Mouse (Mus musculus) midbrain, embryonic 10.5 days (tissue): ENCODE data around the gene Setd3. TPM values are rescaled to one million over a fixed set of nuclear protein-coding genes. Genes with fewer than 3 reads are reported as not detected.

Experiments used
- DNase-seq: peaks from one replicate; pipeline ENCODE4 v3.0.0-alpha.2; 2017; ENCODE audit warnings: low spot score
- H3K27ac ChIP-seq: fragments of 300-500 bp; sonication (generic); replicated peaks from 2 replicates; pipeline ENCODE4 v1.5.1; 2016; ENCODE audit warnings: mild to moderate bottlenecking
- H3K27me3 ChIP-seq: fragments of 300-500 bp; sonication (generic); 2 replicates; pipeline ENCODE4 v1.6.1; 2016; ENCODE audit warnings: low read depth, mild to moderate bottlenecking; ENCODE audit not compliant: poor library complexity, severe bottlenecking
- H3K36me3 ChIP-seq: fragments of 300-500 bp; sonication (generic); 2 replicates; pipeline ENCODE4 v1.6.1; 2016; ENCODE audit warnings: mild to moderate bottlenecking, moderate library complexity
- H3K4me1 ChIP-seq: fragments of 300-500 bp; sonication (generic); 2 replicates; pipeline ENCODE4 v1.6.1; 2016
- H3K4me3 ChIP-seq: fragments of 300-500 bp; sonication (generic); 2 replicates; pipeline ENCODE4 v1.5.1; 2016; ENCODE audit warnings: mild to moderate bottlenecking, moderate library complexity
- H3K9me3 ChIP-seq: fragments of 300-500 bp; sonication (generic); replicated peaks from 2 replicates; pipeline ENCODE4 v1.6.1; 2016; ENCODE audit warnings: mild to moderate bottlenecking
- WGBS: fragments of 180-500 bp; shearing (Covaris S2); methylation state at CpG from one replicate; pipeline ENCODE4 v1.1.7; 2016; 5-methylcytosine and 5-hydroxymethylcytosine counted together
- polyA plus RNA-seq: library from polyadenylated mRNA; unstranded; fragments of >200 nt; fragmentation: Nextera tagmentation; extraction: Ambion mirVana; gene quantifications from 2 replicates; pipeline ENCODE4 v1.2.1, GENCODE M21; 2016

The Setd3 gene
- polyA plus RNA-seq, 1 experiment from 2014 or later, result 77.9 TPM

- Histone ChIP-seq H3K36me3 (peaks cover 100% of the 10 kb centered on the region), H3K27ac (no peak overlapping the region)
- WGBS, result 96% methylated on average over 5 of the region's 5 CpGs
These were observed 14.8 kb upstream of the Setd3 start for GRCm38 (mm10) chr12:108193878-108194277.

GRCm38 (mm10) chr12:108187541-108188091 lies 8.5 kb upstream of the Setd3 start:
- peaks cover 96% of the 10 kb centered on the region for H3K36me3 ChIP-seq
- no peaks in the 10 kb centered on the region for H3K9me3 ChIP-seq
- DNase-seq, result no peak

More at GRCm38 (mm10) chr12:108193878-108194277, 14.8 kb upstream of the Setd3 start:
- Histone ChIP-seq H3K9me3 (no peaks in the 10 kb centered on the region), H3K27me3 (no peaks in the 10 kb centered on the region), H3K4me3 (no peak overlapping the region), H3K4me1 (no peaks in the 10 kb centered on the region)
- no peak for DNase-seq

GRCm38 (mm10) chr12:108181716-108182115 lies 2.6 kb upstream of the Setd3 start:
- no peaks in the 10 kb centered on the region for H3K9me3 ChIP-seq
- 91% methylated on average over 6 of the region's 6 CpGs for WGBS
- H3K4me3 ChIP-seq, result no peak overlapping the region
- no peak for DNase-seq
- peaks cover 34% of the 10 kb centered on the region for H3K4me1 ChIP-seq
- H3K27ac ChIP-seq, result no peak overlapping the region
- H3K27me3 ChIP-seq, result no peaks in the 10 kb centered on the region
- H3K36me3 ChIP-seq, result peaks cover 50% of the 10 kb centered on the region

More at GRCm38 (mm10) chr12:108187541-108188091, 8.5 kb upstream of the Setd3 start:
- Histone ChIP-seq H3K4me3 (no peak overlapping the region), H3K27me3 (no peaks in the 10 kb centered on the region), H3K27ac (no peak overlapping the region), H3K4me1 (no peaks in the 10 kb centered on the region)
- WGBS, result 88% methylated on average over 6 of the region's 6 CpGs

GRCm38 (mm10) chr12:108179321-108180266 lies 480 bp upstream of the Setd3 start, which contains the start of gene Ccnk:
Gene Ccnk, plus strand, starts transcription at chr12:108179579.
- under 1% methylated on average over 82 of the region's 82 CpGs for WGBS

GRCm38 (mm10) chr12:108178331-108179245 lies 526 bp downstream of the Setd3 start:
- H3K27ac ChIP-seq, result peak overlapping the region; percentile 93
- peak; percentile 57 for DNase-seq
- WGBS, result under 1% methylated on average over 103 of the region's 103 CpGs

More at GRCm38 (mm10) chr12:108179321-108180266, 480 bp upstream of the Setd3 start, which contains the start of gene Ccnk:
- Histone ChIP-seq H3K27ac (peak within 1 kb of the TSS; percentile 93), H3K4me1 (peaks cover 45% of the 10 kb centered on the region), H3K9me3 (no peaks in the 10 kb centered on the region), H3K36me3 (peaks cover 30% of the 10 kb centered on the region), H3K27me3 (no peaks in the 10 kb centered on the region), H3K4me3 (peak within 1 kb of the TSS; percentile 90)
- DNase-seq, result peak; percentile 99

GRCm38 (mm10) chr12:108176366-108176765 lies 2.7 kb downstream of the Setd3 start:
- no peak for DNase-seq
- Histone ChIP-seq H3K27ac (no peak overlapping the region), H3K36me3 (peaks cover under 1% of the 10 kb centered on the region; the same call in 1 of the 2 replicates), H3K27me3 (no peaks in the 10 kb centered on the region), H3K9me3 (no peaks in the 10 kb centered on the region), H3K4me3 (no peak overlapping the region), H3K4me1 (peaks cover 48% of the 10 kb centered on the region)
- WGBS, result 77% methylated on average over 3 of the region's 3 CpGs

More at GRCm38 (mm10) chr12:108178331-108179245, 526 bp downstream of the Setd3 start:
- H3K4me1 ChIP-seq, result peaks cover 46% of the 10 kb centered on the region
- peak overlapping the region; percentile 90 for H3K4me3 ChIP-seq
- no peaks in the 10 kb centered on the region for H3K27me3 ChIP-seq
- H3K9me3 ChIP-seq, result no peaks in the 10 kb centered on the region
- peaks cover 20% of the 10 kb centered on the region for H3K36me3 ChIP-seq

GRCm38 (mm10) chr12:108174606-108175505 lies 4.3 kb downstream of the Setd3 start:
- Histone ChIP-seq H3K4me1 (peaks cover 34% of the 10 kb centered on the region), H3K36me3 (no peaks in the 10 kb centered on the region), H3K9me3 (no peaks in the 10 kb centered on the region), H3K27ac (no peak overlapping the region), H3K27me3 (no peaks in the 10 kb centered on the region), H3K4me3 (no peak overlapping the region)
- no peak for DNase-seq
- WGBS, result 85% methylated on average over 8 of the region's 8 CpGs

- Histone ChIP-seq H3K36me3 (no peaks in the 10 kb centered on the region), H3K27ac (no peak overlapping the region), H3K4me1 (peaks cover 23% of the 10 kb centered on the region), H3K27me3 (no peaks in the 10 kb centered on the region), H3K4me3 (no peak overlapping the region), H3K9me3 (no peaks in the 10 kb centered on the region)
- DNase-seq, result no peak
- 79% methylated on average over 4 of the region's 4 CpGs for WGBS
These were observed 6.5 kb downstream of the Setd3 start for GRCm38 (mm10) chr12:108172639-108173038.

- Histone ChIP-seq H3K27ac (no peak overlapping the region), H3K4me1 (peaks cover 10% of the 10 kb centered on the region), H3K9me3 (no peaks in the 10 kb centered on the region), H3K27me3 (no peaks in the 10 kb centered on the region), H3K4me3 (no peak overlapping the region), H3K36me3 (no peaks in the 10 kb centered on the region)
- no peak for DNase-seq
These were observed 7.8 kb downstream of the Setd3 start for GRCm38 (mm10) chr12:108171336-108171735.

- H3K27ac ChIP-seq, result no peak overlapping the region
- H3K9me3 ChIP-seq, result no peaks in the 10 kb centered on the region
- H3K27me3 ChIP-seq, result no peaks in the 10 kb centered on the region
- peaks cover 9% of the 10 kb centered on the region for H3K4me1 ChIP-seq
- H3K36me3 ChIP-seq, result no peaks in the 10 kb centered on the region
- no peak overlapping the region for H3K4me3 ChIP-seq
- 89% methylated on average over 3 of the region's 3 CpGs for WGBS
- no peak for DNase-seq
These were observed 8.6 kb downstream of the Setd3 start for GRCm38 (mm10) chr12:108170467-108170866.

GRCm38 (mm10) chr12:108168909-108169308 lies 10.2 kb downstream of the Setd3 start:
- no peak for DNase-seq
- H3K9me3 ChIP-seq, result no peaks in the 10 kb centered on the region
- peaks cover 2% of the 10 kb centered on the region; the same call in 1 of the 2 replicates for H3K4me1 ChIP-seq
- H3K27ac ChIP-seq, result no peak overlapping the region
- H3K36me3 ChIP-seq, result peaks cover 6% of the 10 kb centered on the region
- no peaks in the 10 kb centered on the region for H3K27me3 ChIP-seq
- 85% methylated on average over 3 of the region's 3 CpGs for WGBS
- no peak overlapping the region for H3K4me3 ChIP-seq
